Mouse (Mus musculus): ENCODE measurements at regions not wholly inside any gene's neighbourhood (a gene's known extent, or its start where the extent isn't known, plus 50 kb on each side); places are given as distances from the start of the nearest gene placed in this dataset.

DNA sequence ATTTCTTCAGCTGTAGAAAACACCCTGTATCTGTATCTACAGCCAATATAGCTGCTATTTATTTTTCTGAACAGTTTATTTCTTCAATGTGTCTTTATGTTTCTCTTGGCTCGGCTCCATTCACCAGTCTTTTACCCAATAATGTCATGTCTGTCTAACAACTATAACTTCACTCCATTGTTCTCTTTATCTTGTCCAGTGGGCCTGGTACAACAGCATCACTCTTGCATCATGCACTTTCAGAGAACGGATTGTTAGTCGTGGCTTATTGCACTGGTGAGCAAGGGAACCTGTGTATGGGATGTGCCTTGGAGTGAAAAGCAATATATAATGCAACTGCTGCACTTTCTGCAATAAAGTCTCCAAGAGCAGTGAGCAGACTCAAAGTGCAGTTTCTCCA, 299.6 kb upstream of the Marcks start:
- DNase-seq, result no peak

- DNase-seq, result no peak
Measured at GRCm38 (mm10) chr10:37436849-37437248, 298.1 kb upstream of the Marcks start.

- no peak for DNase-seq
Measured at GRCm38 (mm10) chr10:37434229-37434628, 295.5 kb upstream of the Marcks start.

- no peak for DNase-seq
Measured at GRCm38 (mm10) chr10:37423047-37423446, 284.3 kb upstream of the Marcks start.

- DNase-seq, result no peak
Measured at GRCm38 (mm10) chr10:37422612-37423011, 283.9 kb upstream of the Marcks start.

GRCm38 (mm10) chr10:37416321-37416720, 277.6 kb upstream of the Marcks start:
- DNase-seq, result no peak

- no peak for DNase-seq
Measured at GRCm38 (mm10) chr10:37412401-37412800, 273.7 kb upstream of the Marcks start.

DNA sequence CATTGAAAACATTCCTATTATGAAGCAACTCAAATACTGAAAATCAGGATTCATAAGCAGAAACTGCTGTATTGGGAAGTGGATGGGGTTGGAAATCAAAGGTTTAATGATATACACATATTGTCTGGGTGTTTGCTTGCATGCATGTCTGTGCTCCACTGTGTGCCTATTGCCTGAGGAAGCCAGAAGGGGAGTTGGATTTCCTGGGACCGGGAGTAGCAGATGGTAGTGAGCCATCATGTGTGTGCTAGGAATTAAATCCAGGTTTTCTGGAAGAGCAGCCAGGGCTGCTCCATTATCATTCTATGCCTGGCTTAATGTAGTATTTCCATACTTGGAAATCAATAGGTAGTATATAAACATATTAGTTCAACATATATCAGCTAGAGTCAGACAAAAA, 271.0 kb upstream of the Marcks start:
- DNase-seq, result no peak

DNA sequence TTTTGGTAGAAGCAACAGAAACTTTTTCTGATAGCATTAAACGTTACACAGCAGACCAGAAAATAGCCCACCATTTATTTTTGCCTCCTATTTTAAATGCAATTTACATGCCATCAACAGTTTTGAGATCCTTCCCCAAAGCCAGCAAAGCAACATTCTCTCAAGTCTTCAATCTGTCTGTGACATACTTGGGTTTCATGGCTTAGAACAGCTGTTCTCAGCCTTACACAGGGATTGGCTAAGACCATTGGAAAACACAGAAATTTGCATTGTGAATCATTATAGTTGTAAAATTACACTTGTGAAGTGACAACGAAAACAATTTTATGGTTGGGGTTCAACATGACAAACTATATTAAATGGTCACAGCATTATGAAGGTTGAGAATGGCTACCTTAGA, 268.8 kb upstream of the Marcks start:
- no peak for DNase-seq

GRCm38 (mm10) chr10:37404933-37405332, 266.2 kb upstream of the Marcks start:
- DNase-seq, result no peak

- DNase-seq, result no peak
Measured at GRCm38 (mm10) chr10:37404407-37404806, 265.7 kb upstream of the Marcks start.

GRCm38 (mm10) chr10:37402376-37402775, 263.7 kb upstream of the Marcks start:
- no peak for DNase-seq

- peak; percentile 41 for DNase-seq
Measured at GRCm38 (mm10) chr10:37400991-37401390, 262.3 kb upstream of the Marcks start.

GRCm38 (mm10) chr10:37400379-37400778, 261.7 kb upstream of the Marcks start:
- no peak for DNase-seq

- DNase-seq, result peak; percentile 54
Measured at GRCm38 (mm10) chr10:37397271-37397991, 258.7 kb upstream of the Marcks start.

- DNase-seq, result no peak
Measured at GRCm38 (mm10) chr10:37390011-37390410, 251.3 kb upstream of the Marcks start.

DNA sequence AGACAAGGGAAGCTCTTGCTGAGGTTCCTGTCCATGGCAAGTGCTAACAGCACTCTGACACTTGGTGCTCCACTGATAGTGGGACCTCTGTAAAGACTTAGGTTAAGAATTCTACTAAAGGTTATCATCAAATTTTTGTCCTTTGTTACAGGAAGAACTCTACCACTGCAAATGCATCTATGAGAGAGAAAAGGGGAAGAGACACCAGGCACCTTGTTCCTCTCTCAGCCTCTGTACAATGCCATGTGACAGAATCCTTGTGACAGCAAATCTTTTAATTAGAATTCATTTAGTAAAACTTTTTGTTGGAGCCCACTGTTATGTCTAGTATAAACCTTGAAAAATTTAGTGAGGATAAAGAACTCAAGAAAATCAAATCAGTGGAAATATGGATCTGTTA, 247.5 kb upstream of the Marcks start:
- DNase-seq, result no peak

- no peak for DNase-seq
Measured at GRCm38 (mm10) chr10:37380024-37380423, 241.3 kb upstream of the Marcks start.

- DNase-seq, result no peak
Measured at GRCm38 (mm10) chr10:37378002-37378702, 239.4 kb upstream of the Marcks start.

- no peak for DNase-seq
Measured at GRCm38 (mm10) chr10:37377258-37378001, 238.7 kb upstream of the Marcks start.

- DNase-seq, result no peak
Measured at GRCm38 (mm10) chr10:37376172-37376571, 237.5 kb upstream of the Marcks start.

DNA sequence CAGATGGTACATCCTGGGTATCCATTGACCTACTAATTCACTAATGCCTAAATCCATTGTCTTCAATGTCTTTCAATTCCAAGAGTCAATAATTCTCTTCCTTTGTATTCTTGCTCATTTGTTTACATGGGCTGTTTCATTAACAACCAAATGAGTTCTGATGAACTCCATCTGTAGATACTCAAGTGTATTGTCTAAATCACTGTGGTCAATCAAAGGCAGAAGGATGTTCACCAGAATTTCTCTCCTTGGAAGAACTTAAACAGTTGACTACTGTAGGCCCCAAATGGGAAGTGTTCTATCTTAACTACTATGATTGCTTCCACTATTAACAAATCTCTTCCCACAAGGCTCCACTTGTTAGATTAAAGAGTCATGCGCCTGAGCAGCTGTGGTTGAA, 236.9 kb upstream of the Marcks start:
- no peak for DNase-seq

DNA sequence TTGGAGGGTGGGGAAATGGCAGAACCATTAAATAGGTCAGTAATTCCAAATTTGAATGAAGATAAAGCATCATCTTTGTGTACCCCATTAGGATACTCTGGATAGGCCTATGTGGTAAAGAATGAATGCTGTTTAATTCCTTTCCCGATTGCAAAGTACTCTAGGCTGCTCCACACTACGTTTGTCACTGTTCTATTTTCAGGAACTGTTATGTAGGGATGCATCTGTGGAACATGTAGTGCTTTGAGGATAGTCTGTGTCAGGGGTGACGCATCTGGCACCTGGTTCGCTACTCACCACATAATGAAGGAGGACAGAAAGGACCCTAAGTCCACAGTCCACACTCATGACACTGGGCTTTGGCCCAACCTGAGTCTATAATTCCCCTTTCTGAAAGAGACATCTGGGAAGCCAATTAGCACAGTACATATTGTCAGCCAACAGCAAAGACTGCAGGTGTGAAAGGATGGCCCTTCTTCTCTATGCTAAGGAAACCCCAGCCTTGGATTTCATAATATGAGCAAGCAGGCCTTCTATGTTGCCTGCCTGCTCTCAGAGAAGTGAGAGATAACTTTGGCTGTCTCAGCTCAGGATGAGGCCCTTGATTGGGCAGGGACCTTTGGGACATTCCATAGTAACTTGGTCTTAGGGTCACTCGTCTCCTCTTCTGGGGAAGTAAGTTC, 230.4 kb upstream of the Marcks start:
- DNase-seq, result no peak

Measured in cerebellum, adult 11 months (tissue).